Mouse (Mus musculus) brain, embryonic 14.5 days (tissue): ENCODE measurements around the gene Dmkn. TPM values are rescaled to one million over a fixed set of nuclear protein-coding genes. Genes with fewer than 3 reads are reported as not detected.

Experiments used
- DNase-seq: peaks from one replicate; pipeline ENCODE4 v3.0.0-alpha.2; 2011; ENCODE audit warnings: low read depth
- CTCF ChIP-seq: fragments of 200-500 bp; IDR thresholded peaks from 2 replicates; pipeline ENCODE4 v1.5.1; 2012; ENCODE audit warnings: inconsistent platforms, mild to moderate bottlenecking, moderate library complexity, borderline replicate concordance; ENCODE audit not compliant: insufficient read depth, insufficient read length; ENCODE audit errors: extremely low read depth
- POLR2A ChIP-seq: fragments of 200-500 bp; IDR thresholded peaks from 2 replicates; pipeline ENCODE4 v1.6.1; 2012; ENCODE audit warnings: mild to moderate bottlenecking, inconsistent platforms, borderline replicate concordance; ENCODE audit not compliant: poor library complexity, insufficient read depth, insufficient read length, severe bottlenecking; ENCODE audit errors: extremely low read depth
- polyA plus RNA-seq: library from polyadenylated mRNA; depleted of rRNA; stranded (reverse); fragments of >200 nt; gene quantifications from 2 replicates; pipeline ENCODE4 v1.2.3, GENCODE M21; 2012

The Dmkn gene
- polyA plus RNA-seq, 1 experiment, result 3.5 TPM

GRCm38 (mm10) chr7:30744022-30744598 is 19.4 kb upstream of the Dmkn start:
- TF ChIP-seq POLR2A (no peak), CTCF (no peak)
- peak; percentile 39 for DNase-seq

- TF ChIP-seq POLR2A, result no peak
- TF ChIP-seq CTCF, result no peak
- no peak for DNase-seq
Observed at GRCm38 (mm10) chr7:30747525-30748204, 15.9 kb upstream of the Dmkn start.

- TF ChIP-seq CTCF, result no peak
- TF ChIP-seq POLR2A, result no peak
- no peak for DNase-seq
Observed at GRCm38 (mm10) chr7:30749824-30750606, 13.5 kb upstream of the Dmkn start.

GRCm38 (mm10) chr7:30751086-30751669 is 12.4 kb upstream of the Dmkn start, which contains the start of gene Sbsn:
Gene Sbsn, plus strand, starts transcription at chr7:30751471.
- no peak for DNase-seq
- TF ChIP-seq CTCF, result no peak
- TF ChIP-seq POLR2A, result no peak

GRCm38 (mm10) chr7:30757001-30757400 is 6.6 kb upstream of the Dmkn start:
- DNase-seq, result no peak
- TF ChIP-seq POLR2A (no peak), CTCF (no peak)

- peak; percentile 31 for DNase-seq
- TF ChIP-seq CTCF (peak; percentile 59; the same call in 1 of the 2 replicates), POLR2A (no peak)
Observed at GRCm38 (mm10) chr7:30758853-30759252, 4.7 kb upstream of the Dmkn start.

GRCm38 (mm10) chr7:30761769-30762352 is 1.7 kb upstream of the Dmkn start:
- no peak for TF ChIP-seq POLR2A
- no peak for TF ChIP-seq CTCF
- DNase-seq, result no peak

- peak; percentile 28 for DNase-seq
- TF ChIP-seq POLR2A, result no peak
- TF ChIP-seq CTCF, result no peak
Observed at GRCm38 (mm10) chr7:30765173-30765572, 1.6 kb downstream of the Dmkn start.

GRCm38 (mm10) chr7:30766408-30766807 is 2.9 kb downstream of the Dmkn start:
- no peak for DNase-seq
- TF ChIP-seq CTCF (no peak), POLR2A (no peak)

- no peak for TF ChIP-seq POLR2A
- no peak for TF ChIP-seq CTCF
- DNase-seq, result no peak
Observed at GRCm38 (mm10) chr7:30769236-30769635, 5.7 kb downstream of the Dmkn start.

- no peak for TF ChIP-seq POLR2A
- TF ChIP-seq CTCF, result no peak
- DNase-seq, result no peak
Observed at GRCm38 (mm10) chr7:30776104-30776503, 12.5 kb downstream of the Dmkn start.

GRCm38 (mm10) chr7:30777081-30777579 is 13.6 kb downstream of the Dmkn start:
- no peak for TF ChIP-seq CTCF
- TF ChIP-seq POLR2A, result no peak
- no peak for DNase-seq
